ENCODE assay signal across 9 mouse cellular contexts in the genomic region with DNA sequence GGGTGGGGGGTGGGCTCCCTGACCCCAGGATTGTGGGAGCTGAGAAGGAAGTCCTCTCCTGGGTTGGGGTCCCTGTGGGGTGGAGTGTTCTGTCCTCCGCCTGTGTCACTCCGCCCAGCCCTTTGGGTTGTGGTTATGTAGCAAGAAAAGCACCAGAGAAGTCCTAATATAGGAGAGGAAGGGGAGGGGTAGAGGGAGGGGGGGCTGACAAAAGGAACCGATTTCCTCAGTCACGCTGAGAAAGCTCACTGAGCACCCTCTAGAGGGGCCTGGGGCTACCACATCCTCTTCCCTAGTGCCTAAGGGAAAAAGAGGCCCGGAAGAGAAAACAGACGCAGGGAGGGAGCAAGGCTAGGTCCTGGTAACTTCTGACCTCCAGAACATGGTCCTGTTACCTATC. TPM values are rescaled to one million over a fixed set of nuclear protein-coding genes. Genes with fewer than 3 reads are reported as not detected.
DNase-seq lines count a peak whose midpoint lies in the region; ATAC-seq and TF ChIP-seq lines count a peak whose summit lies in the region.
"Had no signal": no experiment of that assay in that cellular context is flagged by ENCODE, and none has a peak within 500 bp of the region (broad histone marks: within the 10 kb centered on the region; RNA-seq: fewer than 3 reads in every experiment).

No protein-coding gene starts in this region.

- no peaks in the 10 kb centered on the region for H3K36me3 ChIP-seq in kidney, postnatal 0 days (ENCODE audit: insufficient read depth, low read length)
- no peaks in the 10 kb centered on the region for H3K36me3 ChIP-seq in liver, embryonic 14.5 days (replicated peaks; ENCODE audit: control insufficient read depth, insufficient read depth, low read depth)
- no peaks in the 10 kb centered on the region for H3K36me3 ChIP-seq in thymus, adult 2 months (ENCODE audit: control insufficient read depth, insufficient read depth, low read length)
- no peaks in the 10 kb centered on the region for H3K36me3 ChIP-seq in hindbrain, embryonic 16.5 days (ENCODE audit: control insufficient read depth, insufficient read depth, low read length)
- H3K36me3 ChIP-seq: limb, embryonic 13.5 days had no signal

- TF ChIP-seq CTCF in kidney, postnatal 0 days (IDR thresholded peaks at IDR 0.05; ENCODE audit: low read depth) = no peak
- no peak for TF ChIP-seq CTCF in bone marrow macrophage, adult 2 months (IDR thresholded peaks at IDR 0.05; ENCODE audit: low read depth, low read length)
- no peak for TF ChIP-seq CTCF in liver, embryonic 14.5 days (IDR thresholded peaks at IDR 0.05; ENCODE audit: low read depth)
- TF ChIP-seq CTCF in thymus, adult 2 months (IDR thresholded peaks at IDR 0.05; ENCODE audit: borderline replicate concordance, control insufficient read depth, extremely low read depth, insufficient read depth, low read length, poor library complexity) = no peak

- no peak overlapping the region for H3K27ac ChIP-seq in kidney, postnatal 0 days
- peak overlapping the region; percentile 69 for H3K27ac ChIP-seq in bone marrow macrophage, adult 2 months (ENCODE audit: insufficient read depth, low read depth, low read length)
- H3K27ac ChIP-seq in liver, embryonic 14.5 days = no peak overlapping the region
- H3K27ac ChIP-seq in thymus, adult 2 months (ENCODE audit: control insufficient read depth, insufficient read depth, low read length) = peak overlapping the region; percentile 75; the same call in 1 of the 2 replicates
- no peak overlapping the region for H3K27ac ChIP-seq in hindbrain, embryonic 16.5 days (ENCODE audit: low read depth, low read length)
- H3K27ac ChIP-seq: limb, embryonic 13.5 days had no signal

- H3K27me3 ChIP-seq in kidney, postnatal 0 days (ENCODE audit: insufficient read depth, low read length) = no peaks in the 10 kb centered on the region
- H3K27me3 ChIP-seq in liver, embryonic 14.5 days (ENCODE audit: control insufficient read depth, insufficient read depth, low read length) = no peaks in the 10 kb centered on the region
- no peaks in the 10 kb centered on the region for H3K27me3 ChIP-seq in thymus, adult 2 months (ENCODE audit: control insufficient read depth, insufficient read depth, low read length)
- H3K27me3 ChIP-seq in hindbrain, embryonic 16.5 days (replicated peaks; ENCODE audit: control insufficient read depth, insufficient read depth, low read length) = no peaks in the 10 kb centered on the region
- H3K27me3 ChIP-seq: limb, embryonic 13.5 days had no signal

- H3K9me3 ChIP-seq in kidney, postnatal 0 days (replicated peaks; ENCODE audit: low read length) = no peaks in the 10 kb centered on the region
- no peaks in the 10 kb centered on the region for H3K9me3 ChIP-seq in liver, embryonic 14.5 days (ENCODE audit: control insufficient read depth, low read length)
- H3K9me3 ChIP-seq in hindbrain, embryonic 16.5 days (ENCODE audit: control insufficient read depth, low read length) = no peaks in the 10 kb centered on the region
- H3K9me3 ChIP-seq: limb, embryonic 13.5 days had no signal

- H3K4me2 ChIP-seq in kidney, postnatal 0 days (ENCODE audit: low read length) = no peak overlapping the region
- H3K4me2 ChIP-seq in liver, embryonic 14.5 days (ENCODE audit: low read depth) = no peak overlapping the region
- no peak overlapping the region for H3K4me2 ChIP-seq in hindbrain, embryonic 16.5 days (ENCODE audit: low read length)
- H3K4me2 ChIP-seq: limb, embryonic 13.5 days had no signal

- no peak; the same call in 1 of the 2 replicates for ATAC-seq in kidney, postnatal 0 days (replicated peaks; ENCODE audit: low FRiP score, low read depth)
- ATAC-seq in liver, embryonic 14.5 days (ENCODE audit: insufficient read depth) = 0 out of 2 replicates have a peak, but pooled peaks have one; percentile 4
- ATAC-seq in hindbrain, embryonic 16.5 days = no peak

- peak; percentile 56 for DNase-seq in kidney, postnatal 0 days (ENCODE audit: low spot score)
- no peak for DNase-seq in kidney, adult 11 months
- no peak for DNase-seq in liver, embryonic 14.5 days (ENCODE audit: low read depth in 3 of 3, low spot score in 3 of 3)
- peak; percentile 73 for DNase-seq in thymus, adult 2 months
- no peak for DNase-seq in cerebellum, postnatal 36 days
- no peak for DNase-seq in cerebellum, adult 11-12 months

- TF ChIP-seq POLR2A in bone marrow macrophage, adult 2 months (IDR thresholded peaks at IDR 0.05; ENCODE audit: borderline replicate concordance, low read depth, low read length) = no peak
- no peak for TF ChIP-seq POLR2A in thymus, adult 2 months (IDR thresholded peaks at IDR 0.05; ENCODE audit: control insufficient read depth, extremely low read depth, insufficient read depth, low read length, poor library complexity)

- no peak overlapping the region for H3K4me3 ChIP-seq in kidney, postnatal 0 days (replicated peaks; ENCODE audit: low read depth, low read length)
- H3K4me3 ChIP-seq in bone marrow macrophage, adult 2 months (ENCODE audit: insufficient read depth, low read length) = no peak overlapping the region
- H3K4me3 ChIP-seq in liver, embryonic 14.5 days (ENCODE audit: insufficient read depth in 1 of 2, low read depth in 2 of 2, low read length in 2 of 2) = no peak overlapping the region
- H3K4me3 ChIP-seq in thymus, adult 2 months (ENCODE audit: control insufficient read depth, insufficient read depth, low read length) = no peak overlapping the region
- no peak overlapping the region for H3K4me3 ChIP-seq in hindbrain, embryonic 16.5 days (ENCODE audit: low read length)
- H3K4me3 ChIP-seq: limb, embryonic 13.5 days had no signal

- H3K4me1 ChIP-seq in kidney, postnatal 0 days (replicated peaks; ENCODE audit: insufficient read depth, low read length) = 0 out of 2 replicates have a peak, but pooled peaks cover 5% of the 10 kb centered on the region
- peaks cover 69% of the 10 kb centered on the region for H3K4me1 ChIP-seq in bone marrow macrophage, adult 2 months (ENCODE audit: control insufficient read depth, insufficient read depth, low read length)
- H3K4me1 ChIP-seq in liver, embryonic 14.5 days (replicated peaks; ENCODE audit: control insufficient read depth in 2 of 2, insufficient read depth in 2 of 2, low read length in 1 of 2) = peaks cover 0 to 36% of the 10 kb centered on the region in 2 experiments; a peak in 3 of 4 replicates
- H3K4me1 ChIP-seq in thymus, adult 2 months (replicated peaks; ENCODE audit: control insufficient read depth, insufficient read depth, low read length) = peaks cover 69% of the 10 kb centered on the region
- H3K4me1 ChIP-seq in hindbrain, embryonic 16.5 days (ENCODE audit: control insufficient read depth, insufficient read depth, low read depth, low read length) = no peaks in the 10 kb centered on the region

- no peak overlapping the region for H3K9ac ChIP-seq in kidney, postnatal 0 days (ENCODE audit: low read depth, low read length)
- H3K9ac ChIP-seq in liver, embryonic 14.5 days (replicated peaks) = no peak overlapping the region
- H3K9ac ChIP-seq in hindbrain, embryonic 16.5 days (ENCODE audit: low read depth, low read length) = no peak overlapping the region
- H3K9ac ChIP-seq: limb, embryonic 13.5 days had no signal

- 47% methylated on average over 6 of the region's 6 CpGs for WGBS in kidney, postnatal 0 days
- 15% methylated on average over 6 of the region's 6 CpGs for WGBS in liver, embryonic 14.5 days (ENCODE audit: insufficient replicate concordance)
- under 1% methylated on average over 6 of the region's 6 CpGs for WGBS in thymus, adult 2 months
- WGBS in hindbrain, embryonic 16.5 days = 32% methylated on average over 6 of the region's 6 CpGs

- TF ChIP-seq EP300 in liver, embryonic 14.5 days (IDR thresholded peaks at IDR 0.05; ENCODE audit: low read depth) = no peak

RNA-seq across cellular contexts. Expression of gene Elf4, which starts 33.4 kb away (rescaled TPM):
- 2.2 and 2.4 TPM in 2 replicates for polyA plus RNA-seq in kidney, postnatal 0 days (2015; fragmentation: Nextera tagmentation; extraction: Ambion mirVana)
- 46.8 and 49.2 TPM in 2 replicates for polyA plus RNA-seq in bone marrow macrophage, adult 2 months (2012; ENCODE audit: insufficient read depth, insufficient read length, missing spikeins)
- 3.5 and 3.8 TPM in 2 replicates for polyA plus RNA-seq in liver, embryonic 14.5 days (2012; rRNA removed)
- polyA plus RNA-seq in liver, embryonic 14.5 days (2014; fragmentation: Nextera tagmentation; extraction: Ambion mirVana) = 2.5 and 2.6 TPM in 2 replicates
- 90.5 and 92.3 TPM in 2 replicates for polyA plus RNA-seq in thymus, adult 2 months (2012; rRNA removed)
- 0.35 and 0.82 TPM in 2 replicates for polyA plus RNA-seq in hindbrain, embryonic 16.5 days (2015; fragmentation: Nextera tagmentation; extraction: Ambion mirVana)

Comparison
In these comparisons a context has a peak if more than half of its experiments do, and no peak if none do; other contexts are left out.
1. DNase-seq: peak in kidney, postnatal 0 days (single experiment) and thymus, adult 2 months (single experiment); none in kidney, adult 11 months (single experiment), liver, embryonic 14.5 days (0 of 3), cerebellum, postnatal 36 days (0 of 2) and cerebellum, adult 11-12 months (single experiment).
2. H3K27ac ChIP-seq: peak in bone marrow macrophage, adult 2 months (single experiment) and thymus, adult 2 months (single experiment); none in kidney, postnatal 0 days (single experiment), liver, embryonic 14.5 days (single experiment) and hindbrain, embryonic 16.5 days (single experiment).
3. RNA of gene Elf4, which starts 33.4 kb away (polyA plus RNA-seq): 90.5 to 92.3 TPM in thymus, adult 2 months and 46.8 to 49.2 TPM in bone marrow macrophage, adult 2 months; 2.5 to 3.8 TPM in liver, embryonic 14.5 days, 2.2 to 2.4 TPM in kidney, postnatal 0 days and 0.35 to 0.82 TPM in hindbrain, embryonic 16.5 days; every median in the first group is over 10 times any median in the second.